Mouse (Mus musculus) heart, embryonic 11.5 days (tissue): ENCODE results near the gene Gm5089. TPM values are rescaled to one million over a fixed set of nuclear protein-coding genes. Genes with fewer than 3 reads are reported as not detected.

ENCODE experiments used
- ATAC-seq: fragments of 200-750 bp; cut with Nextera tagmentation; replicated peaks from 2 replicates; pipeline ENCODE4 v1.8.0; 2017; ENCODE audit warnings: moderate library complexity; ENCODE audit not compliant: insufficient number of reproducible peaks, low FRiP score, low TSS enrichment
- H3K27ac ChIP-seq: fragments of 300-500 bp; sonication (generic); 2 replicates; pipeline ENCODE4 v1.5.1; 2014; ENCODE audit warnings: mild to moderate bottlenecking, low read depth, low read length
- H3K27me3 ChIP-seq: fragments of 300-500 bp; sonication (generic); 2 replicates; pipeline ENCODE4 v1.6.1; 2014; ENCODE audit warnings: mild to moderate bottlenecking, low read length, mixed read lengths; ENCODE audit not compliant: control insufficient read depth, insufficient read depth
- H3K36me3 ChIP-seq: fragments of 300-500 bp; sonication (generic); 2 replicates; pipeline ENCODE4 v1.6.1; 2014; ENCODE audit warnings: mild to moderate bottlenecking, low read length, moderate library complexity, mixed read lengths; ENCODE audit not compliant: control insufficient read depth, insufficient read depth
- H3K4me1 ChIP-seq: fragments of 300-500 bp; sonication (generic); 2 replicates; pipeline ENCODE4 v1.6.1; 2014; ENCODE audit warnings: low read length; ENCODE audit not compliant: control insufficient read depth, insufficient read depth
- H3K4me2 ChIP-seq: fragments of 300-500 bp; sonication (generic); 2 replicates; pipeline ENCODE4 v1.6.1; 2014; ENCODE audit warnings: mild to moderate bottlenecking, moderate library complexity
- H3K4me3 ChIP-seq: fragments of 300-500 bp; sonication (generic); 2 replicates; pipeline ENCODE4 v1.5.1; 2014; ENCODE audit warnings: low read depth, low read length
- H3K9ac ChIP-seq: fragments of 300-500 bp; sonication (generic); 2 replicates; pipeline ENCODE4 v1.6.1; 2014; ENCODE audit warnings: mild to moderate bottlenecking, low read depth, low read length, moderate library complexity
- H3K9me3 ChIP-seq: fragments of 300-500 bp; sonication (generic); replicated peaks from 2 replicates; pipeline ENCODE4 v1.6.1; 2016; ENCODE audit warnings: low read length; ENCODE audit not compliant: control insufficient read depth
- WGBS: fragments of 180-500 bp; shearing (Covaris S2); extraction: QIAGEN DNeasy Blood & Tissue Kit; methylation state at CpG from one replicate; pipeline ENCODE4 v1.1.7; 2014; ENCODE audit not compliant: insufficient replicate concordance; 5-methylcytosine and 5-hydroxymethylcytosine counted together
- polyA plus RNA-seq: library from polyadenylated mRNA; unstranded; fragments of >200 nt; fragmentation: Nextera tagmentation; extraction: Ambion mirVana; gene quantifications from 2 replicates; pipeline ENCODE4 v1.2.1, GENCODE M21; 2014

Gene Gm5089
- polyA plus RNA-seq, 1 experiment from 2014 or later, result not detected

DNA sequence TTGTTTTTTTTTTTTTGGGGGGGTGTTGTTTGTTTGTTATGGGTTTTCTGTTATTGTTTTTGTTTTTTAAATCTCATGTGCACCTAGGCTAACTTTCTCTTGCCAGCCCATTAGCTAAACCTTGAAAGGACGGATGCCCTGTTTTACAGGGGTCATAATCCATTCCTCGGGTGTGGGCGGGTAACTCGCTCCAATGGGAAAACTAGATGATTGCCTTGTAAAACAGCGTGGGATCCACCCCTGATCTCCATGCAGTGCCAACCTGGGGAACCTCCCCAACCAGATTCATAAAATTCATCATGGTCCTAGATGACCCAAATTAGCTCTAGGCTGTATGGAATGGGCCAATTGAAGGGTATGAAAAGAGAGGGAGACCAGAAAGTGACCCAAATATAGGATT lies 51.0 kb downstream of the Gm5089 start:
- no peak overlapping the region for H3K4me3 ChIP-seq
- no peaks in the 10 kb centered on the region; the same call in 1 of the 2 replicates for H3K9me3 ChIP-seq
- no peak overlapping the region for H3K9ac ChIP-seq
- no peak for ATAC-seq
- H3K36me3 ChIP-seq, result no peaks in the 10 kb centered on the region
- H3K27ac ChIP-seq, result no peak overlapping the region
- no peaks in the 10 kb centered on the region for H3K4me1 ChIP-seq
- peaks cover 8% of the 10 kb centered on the region; the same call in 1 of the 2 replicates for H3K27me3 ChIP-seq
- 84% methylated on average over 5 of the region's 5 CpGs for WGBS
- no peak overlapping the region for H3K4me2 ChIP-seq

DNA sequence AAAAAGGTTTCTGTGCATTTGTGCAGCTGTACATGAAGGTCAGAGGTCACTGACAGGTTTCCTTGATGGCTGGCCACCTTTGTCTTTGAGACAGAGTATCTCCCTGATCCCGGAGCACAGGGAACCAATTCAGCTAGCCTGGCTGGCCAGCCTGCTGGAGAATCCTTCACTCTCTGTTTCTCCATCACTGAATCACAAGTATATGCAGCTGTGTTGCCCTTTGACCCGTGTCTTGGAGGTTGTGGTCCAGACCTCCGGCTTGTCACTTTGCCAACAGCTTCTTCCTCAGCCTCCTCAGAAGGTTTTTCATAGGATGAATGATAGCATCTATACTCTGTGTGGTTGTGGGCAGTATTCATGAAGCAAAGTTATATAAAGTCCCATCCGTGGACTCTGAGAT lies 52.2 kb downstream of the Gm5089 start:
- H3K27me3 ChIP-seq, result 0 out of 2 replicates have a peak, but pooled peaks cover under 1% of the 10 kb centered on the region
- no peaks in the 10 kb centered on the region; the same call in 1 of the 2 replicates for H3K9me3 ChIP-seq
- ATAC-seq, result no peak
- no peaks in the 10 kb centered on the region for H3K36me3 ChIP-seq
- 68% methylated on average over 4 of the region's 4 CpGs for WGBS
- H3K4me3 ChIP-seq, result no peak overlapping the region
- no peak overlapping the region for H3K4me2 ChIP-seq
- H3K27ac ChIP-seq, result no peak overlapping the region
- no peak overlapping the region for H3K9ac ChIP-seq
- H3K4me1 ChIP-seq, result no peaks in the 10 kb centered on the region

DNA sequence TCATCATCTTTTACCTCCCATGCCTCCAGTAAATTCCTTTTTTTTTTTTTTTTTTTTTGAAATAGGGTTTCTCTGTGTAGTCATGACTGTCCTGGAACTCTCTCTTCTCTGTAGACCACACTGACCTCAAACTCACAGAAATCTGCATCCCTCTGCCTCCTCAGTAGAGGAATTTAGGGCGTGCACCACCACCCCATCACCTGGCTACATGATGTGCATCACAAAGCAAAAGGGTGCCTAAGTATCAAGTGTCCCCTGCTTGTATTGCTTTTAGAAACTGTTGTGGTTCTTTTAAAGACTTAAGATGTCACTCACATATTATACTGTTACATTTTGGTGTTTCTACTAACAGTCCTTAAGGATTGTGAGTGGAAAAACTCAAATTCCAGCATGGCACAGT lies 57.8 kb downstream of the Gm5089 start:
- H3K9ac ChIP-seq, result no peak overlapping the region
- H3K9me3 ChIP-seq, result no peaks in the 10 kb centered on the region; the same call in 1 of the 2 replicates
- no peak overlapping the region for H3K27ac ChIP-seq
- ATAC-seq, result no peak
- H3K4me2 ChIP-seq, result no peak overlapping the region
- no peaks in the 10 kb centered on the region for H3K36me3 ChIP-seq
- 74% methylated on average over 1 of the region's 1 CpGs for WGBS
- H3K4me3 ChIP-seq, result no peak overlapping the region
- no peaks in the 10 kb centered on the region for H3K27me3 ChIP-seq
- no peaks in the 10 kb centered on the region; the same call in 1 of the 2 replicates for H3K4me1 ChIP-seq

DNA sequence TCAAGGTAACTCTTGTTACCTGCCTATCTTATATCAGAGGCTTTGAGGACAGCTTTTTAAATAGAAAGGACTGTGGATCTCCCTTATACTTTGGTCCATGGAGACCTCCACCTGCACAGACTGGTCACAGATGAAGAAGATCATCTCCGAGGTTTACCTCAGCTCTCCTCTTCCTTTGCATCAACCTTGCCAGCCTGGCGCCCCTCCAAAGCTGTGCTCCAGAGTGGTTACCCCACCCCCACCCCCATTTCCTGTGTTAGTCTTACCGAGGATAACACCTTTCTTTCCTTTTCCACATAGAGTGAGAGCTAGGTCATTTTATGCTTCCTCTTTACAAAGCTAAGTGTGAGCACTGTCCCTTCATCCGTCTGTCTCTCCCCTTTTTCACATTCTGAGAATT lies 60.0 kb downstream of the Gm5089 start:
- H3K27me3 ChIP-seq, result no peaks in the 10 kb centered on the region
- 35% methylated on average over 4 of the region's 4 CpGs for WGBS
- H3K4me3 ChIP-seq, result no peak overlapping the region
- H3K27ac ChIP-seq, result no peak overlapping the region
- no peak for ATAC-seq
- H3K9me3 ChIP-seq, result no peaks in the 10 kb centered on the region
- no peaks in the 10 kb centered on the region for H3K36me3 ChIP-seq
- no peak overlapping the region for H3K4me2 ChIP-seq
- H3K9ac ChIP-seq, result no peak overlapping the region
- H3K4me1 ChIP-seq, result no peaks in the 10 kb centered on the region; the same call in 1 of the 2 replicates

- no peak overlapping the region for H3K4me3 ChIP-seq
- no peak for ATAC-seq
- H3K9me3 ChIP-seq, result no peaks in the 10 kb centered on the region
- 84% methylated on average over 13 of the region's 13 CpGs for WGBS
- H3K27me3 ChIP-seq, result no peaks in the 10 kb centered on the region
- no peaks in the 10 kb centered on the region for H3K36me3 ChIP-seq
- H3K4me1 ChIP-seq, result no peaks in the 10 kb centered on the region; the same call in 1 of the 2 replicates
- no peak overlapping the region for H3K9ac ChIP-seq
- no peak overlapping the region for H3K4me2 ChIP-seq
- H3K27ac ChIP-seq, result no peak overlapping the region
These were observed 61.1 kb downstream of the Gm5089 start for GRCm38 (mm10) chr14:122389684-122390370.

DNA sequence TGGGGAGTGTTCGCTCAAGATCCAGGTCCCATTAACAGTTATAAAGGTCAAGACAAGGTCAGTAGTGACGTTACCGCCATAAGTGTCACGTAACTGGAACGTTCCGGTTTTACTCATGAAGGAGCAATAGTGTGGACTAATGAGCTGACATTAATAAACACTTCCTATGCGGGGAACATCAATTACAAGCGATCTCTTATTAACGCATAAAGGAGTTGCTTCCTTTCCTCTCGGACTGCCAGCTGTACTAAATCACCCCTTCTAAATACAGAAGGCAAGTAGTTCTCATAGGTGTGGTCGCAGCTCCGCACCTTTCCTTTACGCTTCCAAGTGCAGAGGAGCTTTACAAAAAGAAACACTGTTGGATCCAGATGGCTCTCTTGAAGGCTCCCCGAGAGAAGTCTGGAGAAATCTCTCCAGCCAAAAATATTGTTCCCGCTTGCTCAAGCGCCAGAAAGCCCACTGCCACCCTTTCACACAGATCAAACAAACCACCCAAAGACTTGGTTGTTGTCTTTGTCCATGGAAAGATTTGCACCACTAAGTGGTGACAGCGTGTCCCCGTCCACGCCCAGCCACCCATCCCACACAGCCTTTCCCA lies 62.4 kb downstream of the Gm5089 start:
- 75% methylated on average over 19 of the region's 19 CpGs for WGBS
- Histone ChIP-seq H3K4me3 (no peak overlapping the region), H3K27ac (no peak overlapping the region), H3K27me3 (no peaks in the 10 kb centered on the region), H3K9ac (no peak overlapping the region), H3K9me3 (no peaks in the 10 kb centered on the region), H3K4me2 (no peak overlapping the region), H3K36me3 (no peaks in the 10 kb centered on the region), H3K4me1 (no peaks in the 10 kb centered on the region; the same call in 1 of the 2 replicates)
- no peak for ATAC-seq

GRCm38 (mm10) chr14:122387781-122388180 lies 63.1 kb downstream of the Gm5089 start:
- H3K27ac ChIP-seq, result no peak overlapping the region
- no peaks in the 10 kb centered on the region for H3K36me3 ChIP-seq
- no peaks in the 10 kb centered on the region; the same call in 1 of the 2 replicates for H3K4me1 ChIP-seq
- H3K27me3 ChIP-seq, result no peaks in the 10 kb centered on the region
- H3K4me2 ChIP-seq, result no peak overlapping the region
- no peak overlapping the region for H3K4me3 ChIP-seq
- H3K9ac ChIP-seq, result no peak overlapping the region
- 86% methylated on average over 5 of the region's 5 CpGs for WGBS
- ATAC-seq, result no peak
- H3K9me3 ChIP-seq, result no peaks in the 10 kb centered on the region

DNA sequence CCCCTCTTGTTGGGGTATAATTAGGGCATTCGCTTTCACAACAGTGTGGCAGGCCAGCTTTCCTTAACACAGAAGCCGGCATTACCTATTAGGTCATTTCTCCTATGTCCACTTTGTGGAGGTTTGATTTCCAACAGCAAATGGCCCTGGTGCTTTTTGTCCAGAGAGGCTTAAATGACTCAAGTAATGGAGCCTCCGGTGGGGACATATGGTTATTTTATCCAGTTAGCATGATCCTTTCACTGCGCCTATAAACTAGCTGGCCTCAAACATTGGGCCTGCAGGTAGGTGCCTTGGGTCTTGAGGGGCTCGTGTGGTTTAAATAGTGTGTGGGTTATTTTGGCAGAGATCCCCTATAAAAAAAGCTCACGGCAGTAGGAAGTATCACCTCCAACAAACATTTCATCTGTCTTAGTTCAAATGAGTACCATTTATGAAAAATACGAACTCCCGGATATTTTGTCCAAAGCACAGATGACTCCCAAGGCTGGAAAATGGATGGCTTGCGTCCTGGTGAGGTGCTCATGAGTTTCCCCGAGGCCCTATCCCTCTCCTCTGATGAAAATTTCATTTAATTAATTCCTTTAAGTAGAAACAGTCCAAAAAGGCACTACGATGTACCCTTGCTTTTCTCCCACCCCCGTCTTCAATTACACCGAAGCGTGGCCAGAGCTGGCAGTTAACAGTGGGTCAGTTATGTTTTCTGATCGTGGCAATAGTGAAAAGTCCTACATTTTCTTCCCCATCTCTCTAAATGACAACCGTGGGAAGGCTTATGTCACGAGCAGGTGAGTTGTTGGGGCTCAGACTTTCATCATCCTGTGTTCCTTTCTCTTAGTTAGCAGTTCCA lies 64.4 kb downstream of the Gm5089 start:
- Histone ChIP-seq H3K4me2 (no peak overlapping the region), H3K27me3 (no peaks in the 10 kb centered on the region), H3K36me3 (no peaks in the 10 kb centered on the region), H3K27ac (no peak overlapping the region), H3K4me1 (no peaks in the 10 kb centered on the region; the same call in 1 of the 2 replicates), H3K9ac (no peak overlapping the region), H3K4me3 (no peak overlapping the region), H3K9me3 (no peaks in the 10 kb centered on the region)
- 89% methylated on average over 17 of the region's 17 CpGs for WGBS
- no peak for ATAC-seq
